Mouse (Mus musculus) stomach, postnatal 0 days (tissue): ENCODE measurements at regions not wholly inside any gene's neighbourhood (a gene's known extent, or its start where the extent isn't known, plus 50 kb on each side); places are given as distances from the start of the nearest gene placed in this dataset.
"Not testable (repeated sequence)": the region's sequence is repeated elsewhere in the genome, so short reads cannot be mapped to it uniquely, and the experiment has no call there.

Experiments
- CTCF ChIP-seq: IDR thresholded peaks from 2 replicates; pipeline ENCODE4 v1.5.1; 2016; ENCODE audit warnings: antibody characterized with exemption, low read depth, mild to moderate bottlenecking, moderate library complexity
- EP300 ChIP-seq: optimal IDR thresholded peaks from 2 replicates; pipeline ENCODE3; 2016; ENCODE audit warnings: antibody characterized with exemption

GRCm38 (mm10) chr14:58274440-58274839 lies 204.1 kb downstream of the Fgf9 start:
- TF ChIP-seq CTCF, EP300: not testable (repeated sequence)
